Mouse (Mus musculus) hindbrain, embryonic 16.5 days (tissue): Measurements from ENCODE around the gene Nphp3. TPM values are rescaled to one million over a fixed set of nuclear protein-coding genes. Genes with fewer than 3 reads are reported as not detected.

Source experiments
- ATAC-seq: fragments of 200-750 bp; cut with Nextera tagmentation; 2 replicates; pipeline ENCODE4 v1.8.0; 2017; ENCODE audit warnings: moderate TSS enrichment, moderate library complexity
- H3K27ac ChIP-seq: fragments of 300-500 bp; sonication (generic); 2 replicates; pipeline ENCODE4 v1.5.1; 2014; ENCODE audit warnings: low read depth, mild to moderate bottlenecking, control low read depth, low read length, moderate library complexity
- H3K27me3 ChIP-seq: fragments of 300-500 bp; sonication (generic); replicated peaks from 2 replicates; pipeline ENCODE4 v1.6.1; 2014; ENCODE audit warnings: low read length; ENCODE audit not compliant: control insufficient read depth, insufficient read depth
- H3K36me3 ChIP-seq: fragments of 300-500 bp; sonication (generic); 2 replicates; pipeline ENCODE4 v1.6.1; 2014; ENCODE audit warnings: mild to moderate bottlenecking, low read length, moderate library complexity, mixed read lengths; ENCODE audit not compliant: control insufficient read depth, insufficient read depth
- H3K4me1 ChIP-seq: fragments of 300-500 bp; sonication (generic); 2 replicates; pipeline ENCODE4 v1.6.1; 2014; ENCODE audit warnings: low read depth, low read length; ENCODE audit not compliant: control insufficient read depth, insufficient read depth
- H3K4me2 ChIP-seq: fragments of 300-500 bp; sonication (generic); 2 replicates; pipeline ENCODE4 v1.6.1; 2014; ENCODE audit warnings: mild to moderate bottlenecking, low read length, control low read depth, moderate library complexity
- H3K4me3 ChIP-seq: fragments of 300-500 bp; sonication (generic); 2 replicates; pipeline ENCODE4 v1.5.1; 2014; ENCODE audit warnings: mild to moderate bottlenecking, low read length, control low read depth, moderate library complexity
- H3K9ac ChIP-seq: fragments of 300-500 bp; sonication (generic); 2 replicates; pipeline ENCODE4 v1.6.1; 2014; ENCODE audit warnings: low read depth, mild to moderate bottlenecking, control low read depth, low read length, moderate library complexity
- H3K9me3 ChIP-seq: fragments of 300-500 bp; sonication (generic); 2 replicates; pipeline ENCODE4 v1.6.1; 2014; ENCODE audit warnings: mild to moderate bottlenecking, low read length, moderate library complexity; ENCODE audit not compliant: control insufficient read depth
- WGBS: fragments of 180-500 bp; shearing (Covaris S2); extraction: QIAGEN DNeasy Blood & Tissue Kit; methylation state at CpG from one replicate; pipeline ENCODE4 v1.1.7; 2014; 5-methylcytosine and 5-hydroxymethylcytosine counted together
- polyA plus RNA-seq: library from polyadenylated mRNA; unstranded; fragments of >200 nt; fragmentation: Nextera tagmentation; extraction: Ambion mirVana; gene quantifications from 2 replicates; pipeline ENCODE4 v1.2.1, GENCODE M21; 2015

Nphp3 gene
- polyA plus RNA-seq, 1 experiment from 2014 or later = 4.4 TPM

DNA sequence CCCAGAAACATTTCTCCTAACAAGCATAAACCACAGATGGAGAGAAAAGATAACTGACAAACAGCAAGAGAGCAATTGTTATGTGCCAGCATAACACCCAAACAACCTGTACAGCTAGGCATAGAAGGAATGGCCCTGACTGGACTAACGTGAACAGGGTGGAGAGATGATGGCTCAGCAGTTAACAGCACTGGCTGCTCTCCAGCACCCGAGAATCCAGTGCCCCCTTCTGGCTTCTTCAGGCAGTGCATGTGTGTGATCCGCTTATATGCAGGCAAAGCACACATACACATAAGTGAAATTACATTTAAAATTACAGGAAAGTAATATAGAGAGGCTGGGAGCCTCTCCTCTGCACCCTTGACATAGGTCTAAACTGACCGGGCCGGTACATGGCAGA is 77.0 kb downstream of the Nphp3 start:
- H3K9ac ChIP-seq = no peak overlapping the region
- no peak overlapping the region for H3K4me2 ChIP-seq
- H3K27ac ChIP-seq = no peak overlapping the region
- H3K4me1 ChIP-seq = no peaks in the 10 kb centered on the region
- no peak overlapping the region for H3K4me3 ChIP-seq
- ATAC-seq = no peak
- no peaks in the 10 kb centered on the region for H3K9me3 ChIP-seq
- 46% methylated on average over 5 of the region's 5 CpGs for WGBS
- peaks cover 3% of the 10 kb centered on the region; the same call in 1 of the 2 replicates for H3K36me3 ChIP-seq
- H3K27me3 ChIP-seq = no peaks in the 10 kb centered on the region

GRCm38 (mm10) chr9:104080038-104080437 is 77.7 kb downstream of the Nphp3 start:
- ATAC-seq = no peak
- no peaks in the 10 kb centered on the region for H3K27me3 ChIP-seq
- no peak overlapping the region for H3K4me3 ChIP-seq
- peaks cover 6% of the 10 kb centered on the region; the same call in 1 of the 2 replicates for H3K36me3 ChIP-seq
- 81% methylated on average over 3 of the region's 3 CpGs for WGBS
- H3K9me3 ChIP-seq = no peaks in the 10 kb centered on the region
- no peaks in the 10 kb centered on the region for H3K4me1 ChIP-seq
- no peak overlapping the region for H3K4me2 ChIP-seq
- H3K27ac ChIP-seq = no peak overlapping the region
- H3K9ac ChIP-seq = no peak overlapping the region

DNA sequence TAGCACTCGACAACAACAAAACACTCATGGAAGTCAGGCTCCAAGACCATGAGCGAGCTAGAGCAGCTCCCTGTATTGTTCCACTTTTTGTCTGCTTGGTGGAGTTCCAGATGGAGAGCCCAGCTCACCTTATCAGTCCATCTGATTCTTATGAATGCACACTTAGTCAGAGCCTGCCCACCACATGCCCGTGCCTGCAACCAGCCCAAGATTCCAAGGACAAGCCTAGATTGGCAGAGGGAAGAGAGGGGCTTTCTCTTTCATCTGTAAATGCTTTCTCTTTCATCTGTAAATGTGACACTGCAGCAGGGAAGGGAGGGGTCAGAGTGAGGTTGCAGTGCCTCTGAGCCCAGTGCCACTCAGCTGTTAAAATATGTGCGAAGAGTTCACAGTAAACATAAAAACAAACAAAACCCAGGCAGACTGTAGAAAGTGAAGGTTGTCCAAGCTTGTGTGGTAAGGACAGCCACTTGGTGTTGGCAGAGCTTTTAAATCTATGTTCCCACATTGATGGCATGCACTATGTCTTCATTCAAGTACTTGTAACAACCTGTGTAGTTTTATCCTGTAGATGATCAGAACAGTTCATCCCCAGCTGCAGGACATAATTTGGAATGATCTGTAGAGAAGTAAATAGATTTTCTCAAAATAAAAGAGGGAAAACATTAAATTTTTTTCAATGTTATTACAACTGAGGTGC is 83.5 kb downstream of the Nphp3 start:
- Histone ChIP-seq H3K4me3 (no peak overlapping the region), H3K9ac (no peak overlapping the region), H3K4me2 (no peak overlapping the region), H3K9me3 (no peaks in the 10 kb centered on the region), H3K4me1 (no peaks in the 10 kb centered on the region), H3K36me3 (peaks cover 6% of the 10 kb centered on the region; the same call in 1 of the 2 replicates), H3K27ac (no peak overlapping the region), H3K27me3 (no peaks in the 10 kb centered on the region)
- ATAC-seq = no peak
- WGBS = 61% methylated on average over 4 of the region's 4 CpGs

DNA sequence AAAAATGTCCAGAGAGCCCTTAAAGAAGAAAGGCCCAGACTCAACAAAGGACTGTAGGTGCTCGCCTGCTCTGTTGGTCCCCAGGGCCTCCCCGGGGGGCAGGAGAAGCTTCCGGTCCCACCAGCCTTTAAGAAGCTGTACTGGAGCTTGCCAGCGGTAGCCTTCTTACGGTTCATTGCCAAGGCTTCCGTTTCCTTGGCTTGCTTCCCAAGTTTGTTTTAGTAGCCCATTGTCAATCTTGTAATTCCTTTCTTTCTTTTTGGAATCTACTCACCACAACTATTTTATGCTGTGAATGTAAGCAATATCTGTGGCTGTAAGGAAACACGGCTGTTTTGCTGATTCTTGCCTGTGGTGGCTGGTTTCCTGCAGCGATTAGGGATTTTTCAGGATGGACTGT is 86.2 kb downstream of the Nphp3 start:
- Histone ChIP-seq H3K4me1 (no peaks in the 10 kb centered on the region), H3K27ac (0 out of 2 replicates have a peak overlapping the region, but pooled peaks have one; percentile 59), H3K27me3 (no peaks in the 10 kb centered on the region), H3K36me3 (peaks cover 6% of the 10 kb centered on the region; the same call in 1 of the 2 replicates), H3K4me2 (no peak overlapping the region), H3K4me3 (no peak overlapping the region), H3K9me3 (no peaks in the 10 kb centered on the region), H3K9ac (no peak overlapping the region)
- ATAC-seq = no peak
- WGBS = 56% methylated on average over 8 of the region's 8 CpGs

DNA sequence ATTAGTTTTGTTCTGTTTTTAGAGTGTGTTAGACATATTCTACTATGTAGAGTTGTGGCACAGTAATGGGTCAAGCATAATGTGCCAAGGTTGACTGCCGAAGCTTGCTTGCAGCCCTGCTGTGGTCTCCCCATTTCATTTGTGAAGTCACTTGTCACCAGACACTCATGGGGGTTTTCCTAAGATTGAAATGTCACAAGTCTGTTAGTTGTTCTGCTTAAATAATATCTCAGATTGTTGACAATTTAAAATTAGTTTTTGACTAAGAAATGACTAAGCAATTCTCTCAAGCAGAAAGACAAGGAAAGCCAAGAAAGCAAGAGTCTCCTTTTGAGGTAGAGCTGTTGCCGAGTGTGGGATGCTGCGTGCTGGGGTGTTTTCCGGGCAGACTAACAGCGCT is 90.6 kb downstream of the Nphp3 start:
- no peaks in the 10 kb centered on the region for H3K9me3 ChIP-seq
- no peaks in the 10 kb centered on the region for H3K4me1 ChIP-seq
- no peak overlapping the region for H3K9ac ChIP-seq
- H3K27me3 ChIP-seq = no peaks in the 10 kb centered on the region
- no peak for ATAC-seq
- H3K36me3 ChIP-seq = no peaks in the 10 kb centered on the region
- no peak overlapping the region for H3K4me2 ChIP-seq
- no peak overlapping the region for H3K27ac ChIP-seq
- 92% methylated on average over 5 of the region's 5 CpGs for WGBS
- no peak overlapping the region for H3K4me3 ChIP-seq

Other genes starting within 250 kb of the Nphp3 start
- 29.3 and 31.5 TPM in 2 replicates for gene Tmem108, start 240.7 kb upstream of the Nphp3 start, polyA plus RNA-seq
- not detected in 2 replicates for gene Gm28305, start 38.1 kb downstream of the Nphp3 start, polyA plus RNA-seq
- gene Uba5, start 60.6 kb downstream of the Nphp3 start, polyA plus RNA-seq = 66.5 and 68.4 TPM in 2 replicates
- 8.1 and 8.9 TPM in 2 replicates for gene Acad11, start 60.8 kb downstream of the Nphp3 start, polyA plus RNA-seq
- 1.8 and 2.6 TPM in 2 replicates for gene Ackr4, start 124.4 kb downstream of the Nphp3 start, polyA plus RNA-seq